Mouse (Mus musculus) cortical plate, adult 2 months (tissue): Measurements from ENCODE around the gene Armc12.

ENCODE experiments used
- CTCF ChIP-seq: fragments of 200-500 bp; IDR thresholded peaks from 2 replicates; pipeline ENCODE4 v1.5.1; 2011; ENCODE audit warnings: mild to moderate bottlenecking, control low read depth, low read length; ENCODE audit not compliant: insufficient read depth; ENCODE audit errors: extremely low read depth
- POLR2A ChIP-seq: fragments of 200-500 bp; IDR thresholded peaks from 2 replicates; pipeline ENCODE4 v1.6.1; 2011; ENCODE audit warnings: mild to moderate bottlenecking, low read length, control low read depth; ENCODE audit not compliant: insufficient read depth; ENCODE audit errors: extremely low read depth

DNA sequence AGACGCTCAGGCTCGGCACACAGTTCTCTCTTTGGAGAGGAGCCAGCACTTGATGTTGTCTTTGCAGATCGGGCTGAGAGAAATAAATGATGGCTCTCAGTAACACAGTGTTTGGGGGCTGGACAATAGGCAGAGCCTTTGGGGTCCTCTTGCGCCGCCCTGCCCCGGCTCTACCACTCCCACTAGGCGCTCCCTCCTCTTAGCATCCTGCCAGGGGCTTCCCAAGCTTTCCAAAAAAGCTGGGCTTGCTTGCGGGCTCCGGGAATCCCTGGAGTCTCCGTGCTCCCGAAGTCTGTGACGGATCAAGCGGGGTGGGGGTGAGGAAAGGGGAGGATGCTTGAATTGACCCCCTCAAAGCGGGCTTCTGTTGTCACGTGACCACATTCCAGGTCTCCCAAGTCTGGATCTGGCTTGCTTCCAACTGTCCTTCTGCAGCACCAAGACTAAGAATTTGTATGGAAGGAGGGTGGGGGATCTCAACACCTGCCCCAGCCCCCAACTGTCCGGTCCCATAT lies 13.1 kb upstream of the Armc12 start, which contains the start of gene Fkbp5:
- TF ChIP-seq CTCF (no peak), POLR2A (no peak)
